Mouse (Mus musculus) intestine, embryonic 15.5 days (tissue): ENCODE results near the gene Ddit4. TPM values are rescaled to one million over a fixed set of nuclear protein-coding genes. Genes with fewer than 3 reads are reported as not detected.

Experiments used
- ATAC-seq: fragments of 200-750 bp; cut with Nextera tagmentation; 2 replicates; pipeline ENCODE4 v1.8.0; 2017; ENCODE audit warnings: moderate TSS enrichment, moderate library complexity
- H3K27ac ChIP-seq: fragments of 300-500 bp; sonication (generic); 2 replicates; pipeline ENCODE4 v1.5.1; 2015; ENCODE audit warnings: mild to moderate bottlenecking, inconsistent platforms
- H3K27me3 ChIP-seq: fragments of 300-500 bp; sonication (generic); replicated peaks from 2 replicates; pipeline ENCODE4 v1.6.1; 2015; ENCODE audit warnings: inconsistent platforms
- H3K36me3 ChIP-seq: fragments of 300-500 bp; sonication (generic); 2 replicates; pipeline ENCODE4 v1.6.1; 2015; ENCODE audit warnings: inconsistent platforms
- H3K4me1 ChIP-seq: fragments of 300-500 bp; sonication (generic); replicated peaks from 2 replicates; pipeline ENCODE4 v1.6.1; 2015; ENCODE audit warnings: inconsistent platforms
- H3K4me2 ChIP-seq: fragments of 300-500 bp; sonication (generic); replicated peaks from 2 replicates; pipeline ENCODE4 v1.6.1; 2015; ENCODE audit warnings: mild to moderate bottlenecking, inconsistent platforms
- H3K4me3 ChIP-seq: fragments of 300-500 bp; sonication (generic); replicated peaks from 2 replicates; pipeline ENCODE4 v1.5.1; 2015; ENCODE audit warnings: inconsistent platforms
- H3K9ac ChIP-seq: fragments of 300-500 bp; sonication (generic); 2 replicates; pipeline ENCODE4 v1.6.1; 2015; ENCODE audit warnings: inconsistent platforms
- H3K9me3 ChIP-seq: fragments of 300-500 bp; sonication (generic); 2 replicates; pipeline ENCODE4 v1.6.1; 2016; ENCODE audit warnings: inconsistent platforms
- WGBS: fragments of 180-500 bp; shearing (Covaris S2); methylation state at CpG from one replicate; pipeline ENCODE4 v1.1.7; 2015; 5-methylcytosine and 5-hydroxymethylcytosine counted together
- polyA plus RNA-seq: library from polyadenylated mRNA; unstranded; fragments of >200 nt; fragmentation: Nextera tagmentation; extraction: Ambion mirVana; gene quantifications from 2 replicates; pipeline ENCODE4 v1.2.1, GENCODE M21; 2015

Ddit4 gene
- polyA plus RNA-seq, 1 experiment from 2014 or later: 35.7 TPM

DNA sequence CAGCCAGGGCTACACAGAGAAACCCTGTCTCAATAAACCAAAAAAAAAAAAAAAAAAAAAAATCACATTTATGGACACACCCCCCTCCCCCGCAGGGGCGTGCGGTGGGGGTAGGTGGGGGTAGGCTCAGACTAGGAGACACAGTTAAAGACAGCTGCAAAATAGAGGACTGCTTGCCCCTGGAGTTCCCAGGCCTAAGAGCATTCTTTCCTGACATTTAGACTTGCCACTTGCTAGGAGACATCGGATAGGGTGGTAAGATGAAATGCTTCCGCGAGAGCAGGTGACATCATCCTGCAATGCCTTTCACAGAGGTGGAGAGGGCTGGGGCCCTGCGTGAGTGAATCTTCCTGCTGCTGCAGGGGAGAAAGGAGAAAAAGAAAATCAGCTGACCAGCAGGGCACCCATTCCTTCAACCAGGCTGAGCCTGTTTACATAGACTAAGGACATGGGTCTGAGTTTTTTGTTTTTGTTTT lies 2.0 kb upstream of the Ddit4 start:
- H3K9ac ChIP-seq: no peak overlapping the region
- H3K27me3 ChIP-seq: 0 out of 2 replicates have a peak, but pooled peaks cover 2% of the 10 kb centered on the region
- H3K27ac ChIP-seq: no peak overlapping the region
- H3K4me3 ChIP-seq: no peak overlapping the region
- no peaks in the 10 kb centered on the region for H3K9me3 ChIP-seq
- H3K4me2 ChIP-seq: no peak overlapping the region
- H3K36me3 ChIP-seq: no peaks in the 10 kb centered on the region
- WGBS: 26% methylated on average over 7 of the region's 7 CpGs
- ATAC-seq: no peak
- H3K4me1 ChIP-seq: peaks cover 31% of the 10 kb centered on the region

DNA sequence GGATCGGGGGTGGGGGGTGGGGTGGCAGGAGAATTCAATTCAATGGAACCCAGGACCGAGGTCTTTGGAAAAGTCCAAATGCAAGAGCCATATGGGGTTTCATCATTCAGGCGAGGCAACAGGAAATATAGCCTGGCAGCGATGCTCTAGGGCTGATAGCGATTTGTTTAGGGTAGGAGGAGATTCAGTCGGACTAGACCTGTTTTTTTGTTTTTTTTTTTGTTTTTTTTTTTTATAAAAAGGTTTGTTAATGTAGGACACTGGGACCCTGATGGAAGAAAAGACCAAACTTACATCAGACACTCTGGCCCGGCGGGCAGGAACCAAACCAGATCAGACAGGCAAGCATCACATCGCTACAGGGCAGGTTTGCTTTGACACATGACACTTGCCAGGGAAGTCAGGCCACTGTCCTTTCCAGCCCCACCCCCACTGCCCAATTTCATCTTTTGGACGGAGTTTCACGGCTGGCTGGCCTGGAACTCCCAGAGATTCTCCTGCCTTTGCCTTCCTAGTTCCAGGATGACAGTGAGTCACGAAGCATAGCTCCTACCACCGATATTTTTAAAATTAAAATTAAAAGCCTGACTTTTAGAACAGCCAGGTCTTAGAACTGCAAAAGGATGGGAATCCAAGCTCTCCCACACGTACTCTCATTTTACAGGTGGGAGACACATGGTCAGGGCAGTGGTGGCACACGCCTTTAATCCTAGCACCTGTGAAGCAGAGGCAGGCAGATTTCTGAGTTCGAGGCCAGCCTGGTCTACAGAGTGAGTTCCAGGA lies 1.3 kb upstream of the Ddit4 start:
- Histone ChIP-seq H3K27me3 (0 out of 2 replicates have a peak, but pooled peaks cover 2% of the 10 kb centered on the region), H3K36me3 (no peaks in the 10 kb centered on the region), H3K27ac (peak overlapping the region; percentile 88), H3K4me1 (peaks cover 34% of the 10 kb centered on the region), H3K9ac (peak overlapping the region; percentile 62; the same call in 1 of the 2 replicates), H3K4me2 (peak overlapping the region; percentile 84), H3K4me3 (peak overlapping the region; percentile 74), H3K9me3 (no peaks in the 10 kb centered on the region)
- 35% methylated on average over 16 of the region's 16 CpGs for WGBS
- no peak for ATAC-seq

DNA sequence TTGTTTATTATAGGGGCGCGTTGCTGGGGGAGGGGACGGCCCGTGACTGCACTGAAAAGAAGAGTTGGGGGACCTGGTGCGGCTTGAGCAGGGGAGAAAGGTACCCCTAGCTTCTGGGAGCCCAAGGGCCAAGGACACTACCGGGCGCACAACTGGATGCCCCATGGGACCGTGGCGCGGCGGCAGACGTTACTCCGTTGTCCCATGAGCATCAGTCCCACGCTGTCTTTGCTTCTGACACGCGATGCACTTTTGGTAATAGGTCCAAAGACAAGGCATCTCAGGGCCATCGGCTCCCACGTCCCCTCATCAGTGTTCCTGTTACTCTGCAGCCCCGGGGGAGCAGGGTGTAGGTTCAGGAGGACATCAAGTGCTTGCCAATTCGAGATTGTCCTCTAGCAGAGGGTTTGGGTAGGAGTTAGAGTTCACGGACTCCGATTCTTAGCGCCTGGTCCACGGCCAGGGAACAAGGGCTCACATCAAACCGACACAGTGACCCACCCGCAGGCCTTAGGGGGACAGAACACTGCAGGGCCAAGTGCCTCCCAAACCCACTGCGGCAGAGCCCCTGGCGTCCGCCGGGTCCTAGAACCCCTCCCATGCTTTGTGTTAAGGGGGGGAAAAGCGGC lies 632 bp upstream of the Ddit4 start:
- Histone ChIP-seq H3K27ac (peak overlapping the region; percentile 88), H3K27me3 (0 out of 2 replicates have a peak, but pooled peaks cover under 1% of the 10 kb centered on the region), H3K9ac (peak overlapping the region; percentile 62), H3K4me3 (peak overlapping the region; percentile 74), H3K4me1 (peaks cover 33% of the 10 kb centered on the region), H3K4me2 (peak overlapping the region; percentile 84), H3K36me3 (no peaks in the 10 kb centered on the region), H3K9me3 (no peaks in the 10 kb centered on the region)
- ATAC-seq: 0 out of 2 replicates have a peak, but pooled peaks have one; percentile 3
- 1% methylated on average over 31 of the region's 31 CpGs for WGBS

DNA sequence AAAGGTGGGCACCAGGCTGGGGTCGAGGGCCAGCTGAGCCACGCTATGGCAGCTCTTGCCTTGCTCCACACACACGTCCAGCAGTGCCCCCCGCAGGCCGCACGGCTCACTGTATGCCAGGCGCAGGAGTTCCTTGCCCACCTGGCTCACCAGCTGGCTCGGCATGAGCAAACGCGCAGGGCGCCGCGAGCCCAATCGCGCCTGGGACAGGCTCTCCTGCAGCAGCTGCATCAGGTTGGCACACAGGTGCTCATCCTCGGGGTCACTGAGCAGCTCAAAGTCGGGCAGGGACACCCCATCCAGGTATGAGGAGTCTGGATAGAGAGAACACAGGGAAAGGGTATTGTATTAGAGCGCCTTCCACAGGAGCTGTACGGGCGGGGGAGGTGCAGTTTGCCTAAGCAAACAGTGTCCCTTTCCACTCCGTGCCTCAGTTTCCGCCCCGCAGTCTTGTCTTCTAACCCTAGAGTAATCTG lies 880 bp downstream of the Ddit4 start:
- Histone ChIP-seq H3K4me1 (peaks cover 32% of the 10 kb centered on the region), H3K4me3 (peak overlapping the region; percentile 74), H3K9me3 (no peaks in the 10 kb centered on the region), H3K27ac (peak overlapping the region; percentile 88), H3K9ac (peak overlapping the region; percentile 95), H3K36me3 (no peaks in the 10 kb centered on the region), H3K27me3 (no peaks in the 10 kb centered on the region), H3K4me2 (peak overlapping the region; percentile 84)
- WGBS: under 1% methylated on average over 23 of the region's 23 CpGs
- peak; percentile 41 for ATAC-seq

DNA sequence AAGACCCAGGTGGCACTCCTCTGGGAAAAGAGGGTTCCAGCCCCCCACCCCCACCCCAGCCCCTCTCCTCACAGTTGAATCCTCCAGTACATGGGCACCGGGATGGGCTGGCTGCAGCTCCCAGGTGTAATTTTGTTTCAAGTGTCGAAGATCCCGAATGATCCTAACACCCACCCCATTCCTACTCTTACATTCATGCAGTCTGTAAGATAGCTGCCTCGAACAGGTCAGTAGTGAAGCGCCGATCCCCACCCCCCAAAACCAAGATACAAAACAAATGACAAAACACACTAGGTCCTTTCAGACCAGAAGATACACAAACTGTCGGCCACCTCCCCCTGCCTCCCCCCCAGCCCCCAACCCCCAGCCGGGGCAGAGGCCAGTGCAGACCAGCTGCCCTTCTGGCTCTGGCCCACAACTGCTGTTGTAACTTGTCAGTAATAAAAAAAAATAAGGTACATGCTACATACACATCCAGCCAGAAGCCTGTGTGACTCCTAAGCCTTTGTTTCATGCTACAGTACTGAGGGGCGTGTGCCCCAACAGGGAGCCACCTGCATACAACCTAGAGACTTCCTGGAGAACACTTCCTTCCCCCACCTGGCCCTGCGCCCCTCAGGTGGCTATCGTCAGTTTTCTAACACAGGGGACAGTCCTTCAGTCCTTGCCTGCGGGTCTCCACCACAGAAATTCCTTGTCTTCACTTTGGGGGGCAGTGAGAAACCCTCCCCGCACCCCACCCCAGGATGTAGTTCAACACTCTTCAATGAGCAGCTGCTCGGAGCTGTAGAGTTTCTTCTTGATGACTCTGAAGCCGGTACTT lies 1.6 kb downstream of the Ddit4 start:
- Histone ChIP-seq H3K27ac (peak overlapping the region; percentile 88), H3K4me1 (peaks cover 32% of the 10 kb centered on the region), H3K4me2 (peak overlapping the region; percentile 84), H3K9ac (peak overlapping the region; percentile 95), H3K36me3 (no peaks in the 10 kb centered on the region), H3K9me3 (no peaks in the 10 kb centered on the region), H3K4me3 (peak overlapping the region; percentile 74), H3K27me3 (no peaks in the 10 kb centered on the region)
- ATAC-seq: no peak
- 35% methylated on average over 15 of the region's 15 CpGs for WGBS

DNA sequence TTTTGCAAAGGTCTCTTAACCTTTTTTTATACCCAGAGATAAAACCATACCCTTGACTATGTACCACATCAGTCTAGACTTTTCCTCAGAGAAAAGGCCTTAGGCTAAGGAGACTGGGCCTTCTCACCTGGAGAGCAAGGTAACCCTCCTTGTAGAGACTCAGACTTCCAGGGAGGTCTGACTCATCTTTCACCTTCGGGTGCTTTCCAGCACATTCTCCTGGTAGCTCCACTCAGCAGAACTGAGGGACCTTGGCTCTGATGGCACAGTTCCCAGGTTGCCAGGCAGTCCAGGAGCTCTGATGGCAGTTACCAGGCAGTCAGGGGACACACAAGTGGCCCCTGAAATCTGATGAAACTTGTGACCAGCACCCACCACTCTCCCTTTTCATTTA lies 2.4 kb downstream of the Ddit4 start:
- H3K9me3 ChIP-seq: no peaks in the 10 kb centered on the region
- no peak for ATAC-seq
- no peak overlapping the region for H3K4me3 ChIP-seq
- 55% methylated on average over 1 of the region's 1 CpGs for WGBS
- H3K4me1 ChIP-seq: peaks cover 32% of the 10 kb centered on the region
- H3K4me2 ChIP-seq: peak overlapping the region; percentile 84
- H3K36me3 ChIP-seq: no peaks in the 10 kb centered on the region
- H3K27ac ChIP-seq: peak overlapping the region; percentile 88
- H3K9ac ChIP-seq: no peak overlapping the region; the same call in 1 of the 2 replicates
- no peaks in the 10 kb centered on the region for H3K27me3 ChIP-seq

DNA sequence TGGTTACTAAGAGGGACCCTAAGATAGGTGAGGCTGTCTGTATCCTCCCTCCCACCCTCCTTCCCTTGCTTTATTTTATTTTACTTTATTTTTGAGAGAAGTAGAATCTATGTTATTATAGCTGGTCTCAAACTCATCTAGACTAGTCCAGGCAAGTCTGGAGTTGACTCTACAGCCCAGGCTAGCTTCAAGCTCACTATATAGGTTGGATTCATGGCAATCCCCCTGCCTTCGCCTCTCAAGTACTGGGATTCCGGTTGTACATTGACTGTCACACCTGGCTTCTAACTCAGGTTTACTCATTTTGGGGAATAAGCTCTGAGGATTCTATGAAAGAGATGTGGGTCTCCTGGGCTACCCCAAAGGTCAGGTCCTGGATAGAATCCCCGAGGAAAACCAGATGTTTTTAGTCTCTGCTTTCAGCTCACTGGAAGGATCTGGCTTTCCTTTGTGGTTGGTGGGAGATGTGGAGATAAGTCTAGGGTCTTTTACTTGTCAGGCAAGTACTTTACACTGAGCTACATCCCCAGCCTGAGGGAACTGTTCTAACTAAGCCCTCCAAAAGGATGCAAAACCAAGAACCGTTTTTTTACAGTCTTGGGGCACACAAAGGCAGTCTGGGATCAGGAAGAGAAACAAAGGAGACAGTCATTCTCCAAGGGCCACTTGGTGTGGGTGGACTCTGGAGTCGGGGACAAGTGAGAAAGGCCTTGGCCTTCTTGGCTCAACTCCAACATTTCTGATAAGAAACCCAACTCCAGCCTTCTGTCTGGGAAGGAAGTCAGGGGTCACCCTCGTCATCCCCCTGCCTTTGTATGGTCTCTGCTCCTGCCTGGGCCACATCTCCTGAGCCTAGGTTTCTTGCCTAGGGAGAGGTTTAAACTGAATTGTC lies 3.0 kb downstream of the Ddit4 start:
- H3K27me3 ChIP-seq: no peaks in the 10 kb centered on the region
- WGBS: 50% methylated on average over 6 of the region's 6 CpGs
- H3K4me1 ChIP-seq: peaks cover 34% of the 10 kb centered on the region
- ATAC-seq: peak; percentile 16
- H3K4me3 ChIP-seq: no peak overlapping the region
- H3K4me2 ChIP-seq: peak overlapping the region; percentile 84
- no peak overlapping the region; the same call in 1 of the 2 replicates for H3K9ac ChIP-seq
- H3K27ac ChIP-seq: peak overlapping the region; percentile 88
- no peaks in the 10 kb centered on the region for H3K36me3 ChIP-seq
- no peaks in the 10 kb centered on the region for H3K9me3 ChIP-seq

DNA sequence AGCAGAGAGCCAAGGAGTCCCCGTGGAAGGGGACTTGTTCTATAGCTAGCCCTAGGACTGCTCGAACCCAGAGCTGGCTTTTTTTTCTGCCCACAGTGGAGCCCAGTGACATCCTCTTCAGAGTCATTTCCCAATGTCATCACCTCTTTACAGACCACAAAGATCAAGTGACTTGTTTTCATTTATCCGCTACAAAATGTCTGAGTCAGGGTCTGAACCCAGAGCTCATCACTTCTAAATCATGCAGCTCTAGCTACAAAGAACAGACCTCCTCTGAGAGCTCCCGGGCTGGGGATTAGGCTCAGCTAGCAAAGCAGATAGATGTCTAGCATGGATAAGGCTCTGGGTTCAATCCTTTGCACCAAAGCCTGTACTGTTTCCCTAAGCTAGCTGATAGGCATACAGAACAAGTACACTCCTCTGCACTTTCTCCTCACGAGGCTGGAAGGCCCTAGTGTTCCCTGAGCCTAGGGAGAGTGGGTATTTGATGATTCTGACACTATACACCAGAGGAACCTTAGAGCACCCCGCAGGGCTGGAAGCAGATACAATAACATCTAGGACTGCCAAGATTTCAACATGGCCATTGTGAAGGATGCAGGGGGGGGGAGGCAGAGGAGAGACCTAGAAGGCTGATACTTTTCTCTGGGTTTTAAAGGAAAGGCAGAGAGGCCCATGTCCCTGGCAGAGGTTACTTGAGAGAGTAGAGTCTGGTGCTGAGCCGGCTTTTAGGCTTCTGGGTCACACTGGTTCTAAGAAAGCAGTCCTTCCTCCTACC lies 4.1 kb downstream of the Ddit4 start:
- no peak overlapping the region for H3K4me3 ChIP-seq

DNA sequence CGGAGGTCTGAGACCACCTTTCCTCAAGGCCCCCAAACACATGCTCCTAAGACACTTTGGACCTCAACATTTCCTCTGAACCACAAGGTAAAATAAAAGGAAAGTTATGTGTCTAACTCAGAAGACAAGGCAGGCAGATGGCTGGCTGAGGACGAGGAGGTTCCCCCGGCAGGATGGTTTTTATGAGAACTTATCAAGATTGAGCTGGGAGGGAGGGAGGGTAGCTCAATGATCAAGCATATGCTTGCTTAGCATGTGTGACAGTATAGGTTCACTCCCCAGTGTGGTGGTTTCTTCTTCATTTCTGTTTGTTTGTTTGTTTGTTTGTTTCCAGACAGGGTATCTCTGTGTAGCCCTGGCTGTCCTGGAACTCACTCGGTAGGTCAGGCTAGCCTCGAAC lies 5.3 kb downstream of the Ddit4 start:
- no peak overlapping the region for H3K4me3 ChIP-seq
- H3K4me2 ChIP-seq: no peak overlapping the region
- no peak for ATAC-seq
- no peak overlapping the region for H3K27ac ChIP-seq
- peaks cover 39% of the 10 kb centered on the region for H3K4me1 ChIP-seq
- no peaks in the 10 kb centered on the region for H3K9me3 ChIP-seq
- H3K27me3 ChIP-seq: no peaks in the 10 kb centered on the region
- 78% methylated on average over 5 of the region's 5 CpGs for WGBS
- H3K9ac ChIP-seq: no peak overlapping the region
- no peaks in the 10 kb centered on the region for H3K36me3 ChIP-seq

More for the DNA sequence above, 4.1 kb downstream of the Ddit4 start:
- Histone ChIP-seq H3K27ac (0 out of 2 replicates have a peak overlapping the region, but pooled peaks have one; percentile 17), H3K4me2 (no peak overlapping the region), H3K9ac (no peak overlapping the region), H3K36me3 (no peaks in the 10 kb centered on the region), H3K4me1 (peaks cover 40% of the 10 kb centered on the region), H3K27me3 (no peaks in the 10 kb centered on the region), H3K9me3 (no peaks in the 10 kb centered on the region)
- 66% methylated on average over 7 of the region's 7 CpGs for WGBS
- no peak for ATAC-seq

DNA sequence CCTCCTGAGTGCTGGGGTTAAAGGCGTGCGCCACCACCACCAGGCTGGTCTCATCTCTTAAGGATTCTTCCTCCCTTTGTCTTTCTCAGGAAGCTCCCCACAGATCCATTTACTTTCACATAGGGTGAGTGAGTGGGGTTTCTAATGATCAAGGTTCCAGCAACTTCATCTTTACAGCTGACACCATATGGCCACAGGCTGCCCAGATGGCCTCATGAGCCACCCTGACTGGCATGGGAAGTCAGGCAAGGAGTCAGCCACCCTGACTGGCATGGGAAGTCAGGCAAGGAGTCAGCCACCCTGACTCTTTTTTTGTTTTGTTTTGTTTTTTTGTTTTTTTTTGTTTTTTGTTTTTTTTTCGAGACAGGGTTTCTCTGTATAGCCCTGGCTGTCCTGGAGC lies 6.2 kb downstream of the Ddit4 start:
- Histone ChIP-seq H3K4me1 (peaks cover 39% of the 10 kb centered on the region), H3K36me3 (no peaks in the 10 kb centered on the region), H3K27ac (no peak overlapping the region), H3K4me2 (no peak overlapping the region), H3K27me3 (no peaks in the 10 kb centered on the region), H3K9me3 (no peaks in the 10 kb centered on the region), H3K9ac (no peak overlapping the region), H3K4me3 (no peak overlapping the region)
- whole genome bisulfite sequencing: 84% methylated on average over 3 of the region's 3 CpGs
- ATAC-seq: no peak
